Mouse (Mus musculus): ENCODE results near the gene Ccndbp1.
"Not testable (repeated sequence)": the region's sequence is repeated elsewhere in the genome, so short reads cannot be mapped to it uniquely, and the experiment has no call there.

Gene Ccndbp1

DNA sequence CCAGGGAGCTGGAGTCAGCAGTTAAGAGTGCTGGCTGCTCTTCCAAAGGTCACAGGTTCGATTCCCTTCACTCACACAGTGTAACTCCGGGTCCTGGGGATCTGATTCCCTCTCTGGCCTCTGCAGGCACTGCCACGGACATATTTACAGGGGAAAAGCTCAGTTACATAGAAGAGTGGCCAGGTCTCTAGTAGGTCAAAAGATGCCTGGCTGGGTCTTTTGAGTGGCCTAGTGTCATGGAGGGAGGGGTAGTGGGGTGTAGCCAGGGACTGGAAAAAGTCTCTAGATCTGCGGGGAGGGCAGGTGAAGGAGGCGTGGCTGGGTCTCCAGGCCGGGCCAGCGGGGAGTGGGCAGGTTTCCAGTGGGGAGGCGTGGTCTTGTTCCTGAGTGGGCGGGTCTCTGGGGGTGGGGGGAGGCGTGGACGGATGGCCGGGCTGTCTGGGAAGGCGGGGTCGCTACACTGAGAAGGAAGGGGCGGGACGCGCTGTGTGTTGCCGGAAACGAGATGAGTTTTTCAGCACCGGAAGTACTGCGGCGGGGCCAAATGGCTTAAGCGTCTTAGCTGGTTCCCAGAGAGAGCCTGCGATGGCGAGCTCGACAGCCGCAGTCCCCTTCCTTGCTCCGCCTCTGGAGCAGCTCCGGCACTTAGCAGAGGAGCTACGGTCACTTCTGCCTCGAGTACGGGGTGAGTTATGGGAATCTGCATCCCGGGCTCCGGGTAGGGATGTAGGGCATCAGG, at the start of gene Ccndbp1:
Gene Ccndbp1 (plus strand): TSS at position 479 of the 739 bp plus-strand sequence.
- DNase-seq (ENCODE audit: extremely low read depth, low read depth): peak; percentile 79

DNA sequence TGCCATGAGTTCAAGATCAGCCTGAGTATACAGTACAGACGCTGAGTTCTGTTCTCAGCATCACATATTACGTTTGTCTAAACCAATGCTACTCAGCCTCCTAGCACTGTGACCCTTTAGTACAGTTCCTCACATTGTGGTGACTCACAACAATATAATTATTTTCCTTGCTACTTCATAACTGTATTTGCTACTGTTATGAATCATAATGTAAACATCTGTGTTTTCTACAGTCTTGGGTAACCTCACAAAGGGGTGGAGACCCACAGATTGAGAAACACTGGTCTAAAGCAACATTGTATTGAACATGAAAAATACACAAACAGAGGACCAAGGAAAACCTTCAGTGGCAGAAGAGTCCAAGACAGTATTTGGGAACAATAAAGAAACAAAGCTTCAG, 48.8 kb upstream of the Ccndbp1 start:
- DNase-seq (ENCODE audit: extremely low read depth, low read depth): no peak

DNA sequence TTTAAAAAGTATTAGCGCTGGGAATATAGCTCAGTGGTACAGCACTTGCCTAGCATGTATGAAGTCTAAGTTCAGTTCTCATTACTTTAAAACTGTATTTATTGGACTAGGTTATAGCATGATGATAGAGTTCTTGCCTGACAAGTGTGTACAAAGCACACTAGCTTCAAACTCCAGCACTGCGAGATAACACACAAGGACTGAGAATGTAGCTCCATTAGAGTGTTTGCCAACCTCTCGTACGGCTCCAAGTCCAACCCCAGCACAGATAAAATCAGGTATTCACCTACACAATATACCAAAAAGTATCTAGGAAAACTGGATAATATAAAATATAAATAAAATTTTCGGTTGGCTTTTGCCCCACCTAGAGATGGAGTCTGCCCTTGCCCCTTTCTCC, 48.4 kb upstream of the Ccndbp1 start:
- DNase-seq (ENCODE audit: extremely low read depth, low read depth): no peak

DNA sequence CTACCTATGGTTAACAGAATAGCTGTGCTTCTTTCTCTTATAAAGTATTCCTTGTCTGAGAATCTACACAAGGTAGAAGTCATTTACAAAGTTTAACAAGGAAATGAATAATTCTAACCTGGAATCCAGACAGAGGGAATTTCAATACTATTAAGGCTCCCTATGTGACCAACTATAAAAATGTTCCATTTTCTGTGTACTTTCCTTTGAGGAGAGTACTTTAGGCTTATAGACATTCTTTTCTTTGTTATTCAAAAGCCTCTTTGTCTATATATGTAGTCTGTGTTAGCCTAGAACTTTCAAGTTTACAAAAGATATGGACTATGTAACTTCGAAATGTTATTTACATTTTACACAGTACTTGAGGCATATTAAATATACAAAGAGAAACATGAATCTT, 47.9 kb upstream of the Ccndbp1 start:
- DNase-seq (ENCODE audit: extremely low read depth, low read depth): no peak

DNA sequence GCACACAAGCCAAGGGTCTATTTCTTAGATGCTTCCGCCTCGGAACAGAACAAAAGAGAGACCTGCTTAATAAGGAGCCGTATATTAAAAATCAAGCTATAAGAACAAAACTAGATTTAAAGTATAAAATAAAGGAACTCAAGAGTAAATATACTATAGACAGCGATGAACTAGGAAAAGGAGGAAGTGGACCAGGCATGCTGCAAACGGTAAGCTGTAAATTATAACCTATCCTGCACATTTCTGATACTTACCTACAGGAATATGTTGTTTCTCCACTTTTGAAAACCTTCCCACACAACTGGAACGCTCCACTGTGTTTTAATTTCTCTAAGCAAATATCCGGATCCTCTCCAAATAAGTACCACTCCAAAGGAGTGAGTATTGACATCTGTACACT, 45.1 kb upstream of the Ccndbp1 start:
- DNase-seq (ENCODE audit: extremely low read depth, low read depth): peak; percentile 45

DNA sequence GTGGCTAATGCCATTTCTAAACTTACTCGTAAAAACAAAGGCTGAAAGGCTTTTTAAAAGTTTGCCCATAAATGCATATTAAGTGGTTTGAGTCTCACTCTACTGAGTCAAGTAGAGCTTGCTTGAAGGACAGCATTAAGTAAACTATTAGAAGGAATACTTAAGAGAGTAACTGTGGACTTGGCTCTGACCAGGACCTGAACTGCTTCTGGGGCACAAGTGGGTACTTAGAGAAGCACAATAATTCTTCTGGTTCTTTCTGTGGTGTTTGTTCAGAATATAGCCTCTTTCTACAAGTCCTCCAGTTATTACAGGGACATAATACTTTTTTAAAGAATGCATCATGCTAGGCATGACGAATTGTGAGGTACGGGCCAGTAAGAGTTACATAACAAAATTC, 42.7 kb upstream of the Ccndbp1 start:
- no peak for DNase-seq (ENCODE audit: extremely low read depth, low read depth)

DNA sequence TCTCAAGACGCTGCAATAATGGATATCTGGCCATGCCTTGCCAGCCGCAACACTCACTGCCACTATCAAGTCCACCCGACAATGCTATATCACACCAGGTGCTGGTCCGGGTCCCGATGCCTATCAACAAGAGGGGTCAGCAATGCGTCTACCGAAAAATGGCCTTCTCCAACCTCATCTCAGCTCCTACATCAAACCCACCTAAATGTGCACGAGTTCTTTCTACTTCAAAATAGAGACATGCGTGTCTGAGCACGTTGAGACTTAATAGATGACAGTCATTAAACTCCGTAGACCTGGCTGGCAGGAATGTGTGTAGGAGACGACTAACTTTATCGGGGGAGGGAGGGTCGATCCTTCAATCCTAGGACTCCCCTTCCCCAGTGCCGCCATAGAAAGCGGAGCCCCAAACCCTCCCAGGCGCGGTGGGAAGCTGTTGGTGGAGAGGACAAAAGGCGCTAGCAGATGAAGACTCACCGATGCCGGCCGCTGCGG, 38.1 kb upstream of the Ccndbp1 start:
- peak; percentile 14 for DNase-seq (ENCODE audit: extremely low read depth, low read depth)

DNA sequence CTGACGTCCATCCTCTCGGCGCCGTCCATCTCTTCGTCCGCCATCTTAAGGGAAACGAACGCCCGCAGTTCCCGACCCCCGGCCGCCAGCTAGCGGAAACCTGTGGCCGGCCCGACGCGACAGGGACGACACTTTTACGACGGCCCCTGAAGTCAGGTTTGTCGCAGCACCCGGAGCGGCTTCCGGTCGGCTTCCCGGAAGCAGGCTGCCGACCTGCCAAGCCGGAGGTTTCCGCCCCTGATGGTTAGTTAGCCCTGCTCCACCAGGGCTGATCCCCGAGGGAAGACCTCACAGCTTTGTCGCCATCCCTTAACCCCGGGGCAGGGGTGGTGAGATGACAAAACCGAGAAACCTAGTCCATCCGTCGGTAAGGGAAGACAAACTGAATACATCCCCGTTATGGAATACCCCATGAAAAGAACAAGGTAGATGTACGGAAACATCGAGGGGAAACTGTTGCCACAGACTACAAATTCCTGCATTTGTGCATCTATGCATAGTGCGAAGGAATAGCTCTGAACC, 37.6 kb upstream of the Ccndbp1 start, which contains the start of gene Ubr1:
Gene Ubr1 (minus strand): TSS at position 157 of the 522 bp plus-strand sequence.
- peak; percentile 75 for DNase-seq (ENCODE audit: extremely low read depth, low read depth)

DNA sequence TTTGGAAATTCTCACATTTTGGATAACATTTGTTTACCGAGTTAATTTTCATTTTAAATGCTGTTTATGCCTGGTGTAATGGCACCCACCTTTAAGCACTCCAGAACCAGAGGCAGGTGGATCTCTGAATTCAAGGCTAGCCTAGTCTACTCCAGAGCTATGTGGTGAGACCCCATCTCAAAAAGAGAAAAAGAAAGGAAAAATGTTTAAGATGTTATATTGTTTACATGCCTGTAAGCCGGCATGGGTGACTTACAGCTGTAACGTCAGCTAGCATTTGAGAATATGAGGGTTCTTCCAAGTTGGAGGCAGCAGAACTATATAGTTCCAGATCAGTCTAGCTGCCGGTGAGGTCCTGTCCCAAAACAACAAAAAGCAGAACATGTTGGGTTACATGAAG, 36.4 kb upstream of the Ccndbp1 start:
- no peak for DNase-seq (ENCODE audit: extremely low read depth, low read depth)

DNA sequence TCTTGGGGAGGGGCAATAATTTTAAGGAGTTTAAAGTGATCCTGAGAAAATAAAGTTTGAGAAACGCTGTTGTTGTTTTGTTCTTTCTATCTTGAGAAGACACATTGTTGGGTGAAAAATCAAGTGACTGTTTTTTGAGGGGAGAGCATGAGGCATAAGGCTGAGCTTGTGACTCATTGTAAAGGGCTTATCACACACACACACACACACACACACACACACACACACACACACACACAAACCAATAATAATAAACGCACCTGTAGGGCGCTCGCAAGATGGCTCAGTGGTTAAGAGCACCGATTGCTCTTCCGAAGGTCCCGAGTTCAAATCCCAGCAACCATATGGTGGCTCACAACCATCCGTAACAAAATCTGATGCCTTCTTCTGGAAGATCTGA, 35.9 kb upstream of the Ccndbp1 start:
- not testable (repeated sequence) for DNase-seq (ENCODE audit: extremely low read depth, low read depth)

DNA sequence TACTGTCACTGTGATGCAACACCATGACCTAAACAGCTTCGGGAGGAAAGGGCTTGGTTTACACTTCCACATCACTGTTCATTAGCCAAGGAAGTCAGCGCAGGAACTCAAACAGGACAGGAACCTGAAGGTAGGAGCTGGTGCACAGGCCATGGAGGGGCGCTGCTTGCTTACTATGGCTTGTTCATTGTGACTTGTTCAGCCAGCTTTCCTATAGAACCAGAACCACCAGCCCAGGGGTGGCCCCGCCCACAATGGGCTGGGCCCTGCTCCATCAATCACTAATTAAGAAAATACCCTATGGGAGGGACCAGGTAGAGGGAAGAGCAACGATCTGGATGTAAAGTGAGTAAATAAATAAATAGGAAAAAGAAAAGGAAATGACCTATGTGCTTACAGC, 35.2 kb upstream of the Ccndbp1 start:
- no peak for DNase-seq (ENCODE audit: extremely low read depth, low read depth)

DNA sequence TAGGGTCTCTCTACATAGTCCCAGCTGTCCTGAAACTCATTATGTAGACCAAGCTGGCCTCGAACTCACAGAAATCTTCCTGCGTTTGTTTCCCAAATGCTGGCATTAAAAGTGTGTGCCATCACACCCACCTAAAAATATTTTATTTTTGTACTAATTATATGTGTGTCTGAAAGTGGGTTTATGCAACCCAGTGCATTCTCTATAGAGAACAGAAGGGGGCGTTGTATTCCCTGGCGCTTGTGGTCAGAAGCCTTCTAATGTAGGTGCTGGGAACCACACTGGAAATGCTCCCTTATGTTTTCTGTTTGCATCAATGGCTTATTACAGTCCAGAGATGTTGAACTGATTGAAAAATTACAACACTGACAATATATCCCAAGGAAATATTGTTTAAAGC, 31.9 kb upstream of the Ccndbp1 start:
- peak; percentile 59 for DNase-seq (ENCODE audit: extremely low read depth, low read depth)

DNA sequence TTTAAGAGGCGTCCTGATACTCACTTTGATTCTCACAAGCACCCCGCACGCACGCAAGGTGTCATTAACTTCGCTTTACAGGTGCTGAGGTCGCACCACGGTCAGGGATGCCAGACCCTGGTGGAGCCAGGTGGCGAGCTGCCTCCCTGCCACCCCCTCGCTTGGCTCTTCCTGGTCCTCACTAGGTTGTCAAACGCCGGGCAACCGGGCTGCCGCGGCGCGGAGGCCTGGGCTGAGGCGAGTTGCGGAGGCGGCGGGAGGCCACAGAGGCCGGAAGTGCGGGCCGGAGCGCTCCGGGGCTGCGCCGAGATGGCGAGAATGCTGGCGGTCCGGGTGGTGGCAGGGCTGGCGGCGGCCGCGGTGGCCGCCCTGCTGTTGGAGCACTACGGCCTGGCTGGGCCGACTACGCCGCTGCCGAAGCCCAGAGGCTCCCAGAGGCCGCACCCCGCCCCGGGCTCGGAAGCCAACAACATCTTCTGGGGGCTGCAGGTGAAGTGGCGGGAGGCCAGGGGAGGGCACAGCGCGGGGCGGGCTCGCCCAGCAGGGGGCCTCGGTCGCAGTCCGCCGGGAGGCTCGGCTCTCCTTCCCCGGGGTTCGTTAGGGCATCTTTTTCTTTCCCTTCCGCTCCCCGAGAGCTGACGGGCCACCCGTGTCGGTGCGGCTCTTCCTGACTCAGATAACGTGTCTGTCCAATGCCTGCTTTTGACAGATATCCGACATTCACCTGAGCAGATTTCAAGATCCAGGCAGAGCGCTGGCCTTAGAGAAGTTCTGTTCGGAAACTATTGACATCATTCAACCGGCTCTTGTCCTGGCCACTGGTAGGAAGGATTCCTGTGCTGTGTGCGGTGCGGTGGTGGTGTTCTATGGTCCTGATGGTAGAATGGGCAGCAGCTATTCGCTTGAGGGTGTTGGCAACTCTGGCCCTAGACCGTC, 30.9 kb upstream of the Ccndbp1 start, which contains the start of gene Tmem62:
Gene Tmem62 (plus strand): TSS at position 28 of the 936 bp plus-strand sequence.
- peak; percentile 41 for DNase-seq (ENCODE audit: extremely low read depth, low read depth)

DNA sequence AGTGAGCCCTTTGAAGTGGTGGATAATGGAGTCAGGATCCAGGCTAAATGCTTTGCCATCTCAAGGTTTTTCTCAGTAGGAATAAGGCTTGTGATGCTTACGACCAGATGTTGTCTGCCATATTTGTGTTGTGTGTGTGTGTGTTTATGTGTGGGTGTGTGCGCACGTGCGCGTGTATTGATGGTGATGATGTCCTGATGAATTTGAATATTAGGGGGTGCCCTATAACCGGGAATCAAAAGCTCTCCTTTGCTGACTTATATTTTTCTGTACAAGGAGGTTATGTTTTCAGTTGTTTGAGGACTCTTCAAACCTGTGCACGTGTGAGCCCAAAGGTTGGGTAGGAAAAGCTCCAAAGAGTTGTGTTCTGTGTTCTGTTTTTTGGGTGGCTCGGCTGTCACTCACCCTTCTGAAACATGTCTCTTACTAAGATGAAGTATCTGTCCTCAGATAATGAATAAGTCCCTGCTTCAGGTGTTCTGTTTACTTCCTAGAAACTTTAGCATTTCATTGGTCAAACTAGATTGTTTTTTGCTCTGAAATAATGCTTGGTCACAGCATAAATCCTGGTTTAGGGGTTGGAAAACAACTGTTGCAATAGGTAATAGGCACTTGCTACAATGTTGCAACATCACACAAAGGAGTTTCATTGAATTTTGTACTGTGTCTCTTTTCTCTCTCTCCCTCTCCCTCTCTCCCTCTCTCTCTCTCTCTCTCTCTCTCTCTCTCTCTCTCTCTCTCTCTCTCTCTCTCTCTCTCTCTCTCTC, 30.1 kb upstream of the Ccndbp1 start:
- DNase-seq (ENCODE audit: extremely low read depth, low read depth): peak; percentile 11

DNA sequence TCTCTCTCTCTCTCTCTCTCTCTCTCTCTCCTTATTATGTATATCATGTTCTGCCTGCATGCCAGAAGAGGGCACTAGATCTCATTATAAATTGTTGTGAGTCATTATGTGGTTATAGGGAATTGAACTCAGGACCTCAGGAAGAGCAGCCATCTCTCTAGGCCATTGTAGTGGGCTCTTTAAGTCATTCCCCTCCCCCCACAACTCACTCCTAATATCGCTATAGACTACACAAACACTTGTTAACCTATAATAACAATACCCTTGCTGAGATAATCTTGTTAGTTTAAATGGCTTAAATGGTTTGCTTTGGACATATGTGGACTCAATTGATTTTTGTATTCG, 29.5 kb upstream of the Ccndbp1 start:
- peak; percentile 29 for DNase-seq (ENCODE audit: extremely low read depth, low read depth)

DNA sequence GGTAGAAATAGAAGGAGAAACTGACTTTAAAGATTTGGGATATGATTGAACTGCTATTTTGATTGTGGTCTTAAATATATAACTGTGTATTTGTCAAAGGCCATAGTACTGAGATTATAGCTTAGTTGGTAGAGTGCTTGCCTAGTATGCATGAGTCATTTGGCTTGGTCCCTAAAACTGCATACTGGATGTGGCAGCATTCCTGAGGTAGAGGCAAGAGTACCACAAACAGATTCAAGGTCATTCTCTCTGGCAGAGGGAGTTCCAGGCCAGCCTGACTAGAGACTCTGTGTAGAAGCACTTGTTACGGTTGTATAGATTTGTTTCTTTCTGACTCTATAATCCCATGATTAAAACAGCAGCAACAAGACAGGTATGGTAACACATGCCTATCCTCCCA, 28.4 kb upstream of the Ccndbp1 start:
- no peak for DNase-seq (ENCODE audit: extremely low read depth, low read depth)

DNA sequence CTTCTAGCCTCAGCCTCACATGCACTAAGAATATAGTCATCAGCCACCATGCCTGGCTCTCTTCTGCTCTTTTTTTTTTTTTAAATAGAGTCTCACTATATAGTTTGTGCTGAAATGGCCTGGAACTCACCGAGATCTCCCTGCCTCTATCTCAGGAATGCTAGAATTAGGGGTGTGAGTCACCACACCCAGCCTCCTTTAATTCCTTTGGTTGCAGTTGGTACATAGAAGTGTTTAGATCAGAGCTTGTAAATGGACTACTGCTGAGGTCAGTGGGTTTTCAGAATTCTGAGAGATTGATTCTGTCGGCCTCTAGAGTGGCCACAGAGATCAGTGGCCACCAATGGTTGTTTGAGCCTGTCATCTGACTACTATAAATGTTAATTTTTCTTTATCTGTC, 27.3 kb upstream of the Ccndbp1 start:
- DNase-seq (ENCODE audit: extremely low read depth, low read depth): no peak

DNA sequence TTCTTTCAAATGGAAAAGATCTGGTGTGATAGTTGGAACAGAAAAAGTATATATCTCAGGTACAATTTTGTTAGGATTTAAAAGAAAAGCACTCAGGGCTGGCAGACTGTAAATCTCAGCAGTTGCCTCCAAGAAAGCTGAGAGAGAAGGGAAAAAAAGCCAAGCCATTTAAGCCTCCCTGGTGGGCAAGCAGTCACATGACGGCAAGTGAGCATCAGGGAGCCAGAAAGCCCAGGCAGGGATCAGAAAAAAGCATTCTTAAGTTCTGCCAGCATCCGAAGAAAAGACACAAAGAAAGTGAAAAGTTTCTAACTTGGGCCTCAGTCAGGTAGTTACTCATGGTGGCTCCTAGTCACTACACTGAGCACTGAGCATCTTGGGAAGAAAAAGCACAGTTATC, 24.6 kb upstream of the Ccndbp1 start:
- DNase-seq (ENCODE audit: extremely low read depth, low read depth): no peak

DNA sequence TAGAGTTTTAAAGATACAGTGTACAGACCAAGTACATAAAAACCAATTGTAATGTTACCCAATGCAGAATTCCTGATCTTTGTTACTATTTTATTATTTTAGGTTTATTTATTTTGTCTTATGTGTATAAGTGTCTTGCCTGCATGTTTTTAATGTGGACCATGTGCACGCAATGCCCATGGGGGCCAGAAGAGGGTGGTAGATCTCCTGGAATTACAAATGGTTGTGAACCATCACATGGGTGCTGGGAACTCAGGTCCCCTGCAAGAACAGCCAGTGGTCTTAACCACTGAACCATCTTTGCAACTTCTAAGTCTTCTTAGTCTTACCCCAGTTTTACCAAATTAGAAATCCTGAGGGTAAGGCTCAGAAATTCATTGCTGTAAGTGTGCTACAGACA, 23.0 kb upstream of the Ccndbp1 start:
- DNase-seq (ENCODE audit: extremely low read depth, low read depth): peak; percentile 19

DNA sequence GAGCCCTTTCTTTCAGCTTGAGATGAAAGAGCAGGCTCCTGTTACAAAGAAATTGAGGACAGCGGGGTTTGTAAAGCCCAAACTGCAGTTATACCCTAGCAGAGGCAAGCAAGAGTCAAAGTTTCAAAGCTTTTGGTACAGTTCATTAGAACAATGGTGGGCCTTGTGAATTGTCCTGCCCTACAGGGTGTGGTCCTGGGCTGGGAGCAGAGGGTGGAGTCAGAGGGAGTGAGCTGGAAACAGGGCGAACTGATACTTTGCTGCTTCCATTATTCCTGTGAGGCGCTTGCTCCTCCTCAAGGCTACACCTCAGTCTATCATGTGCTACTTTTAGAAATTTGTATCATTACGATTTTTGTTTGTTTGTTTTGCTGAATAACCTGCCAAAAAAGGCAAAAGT, 17.0 kb upstream of the Ccndbp1 start:
- no peak for DNase-seq (ENCODE audit: extremely low read depth, low read depth)

DNA sequence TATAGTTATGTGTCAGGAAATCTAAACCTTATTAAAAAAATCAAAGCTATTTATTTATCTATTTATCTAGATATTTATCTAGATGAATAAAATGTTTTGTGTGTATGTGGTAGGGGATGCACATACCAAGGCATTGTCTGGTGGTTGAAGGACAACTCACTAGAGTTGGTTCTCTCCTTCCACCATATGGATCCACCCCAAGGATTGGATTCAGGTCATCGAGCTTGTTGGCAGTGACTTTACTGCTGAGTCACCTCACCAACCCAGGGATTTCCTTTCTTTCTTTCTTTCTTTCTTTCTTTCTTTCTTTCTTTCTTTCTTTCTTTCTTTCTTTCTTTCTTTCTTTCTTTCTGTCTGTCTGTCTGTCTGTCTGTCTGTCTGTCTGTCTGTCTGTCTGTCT, 11.6 kb upstream of the Ccndbp1 start:
- not testable (repeated sequence) for DNase-seq (ENCODE audit: extremely low read depth, low read depth)

All from MEL-GATA-1-ER (cell line).